Mouse (Mus musculus) intestine, embryonic 15.5 days (tissue): ENCODE measurements around the gene Xpnpep3. TPM values are rescaled to one million over a fixed set of nuclear protein-coding genes. Genes with fewer than 3 reads are reported as not detected.

Experiments
- ATAC-seq: fragments of 200-750 bp; cut with Nextera tagmentation; 2 replicates; pipeline ENCODE4 v1.8.0; 2017; ENCODE audit warnings: moderate TSS enrichment, moderate library complexity
- H3K27ac ChIP-seq: fragments of 300-500 bp; sonication (generic); 2 replicates; pipeline ENCODE4 v1.5.1; 2015; ENCODE audit warnings: mild to moderate bottlenecking, inconsistent platforms
- H3K27me3 ChIP-seq: fragments of 300-500 bp; sonication (generic); replicated peaks from 2 replicates; pipeline ENCODE4 v1.6.1; 2015; ENCODE audit warnings: inconsistent platforms
- H3K36me3 ChIP-seq: fragments of 300-500 bp; sonication (generic); 2 replicates; pipeline ENCODE4 v1.6.1; 2015; ENCODE audit warnings: inconsistent platforms
- H3K4me1 ChIP-seq: fragments of 300-500 bp; sonication (generic); replicated peaks from 2 replicates; pipeline ENCODE4 v1.6.1; 2015; ENCODE audit warnings: inconsistent platforms
- H3K4me2 ChIP-seq: fragments of 300-500 bp; sonication (generic); replicated peaks from 2 replicates; pipeline ENCODE4 v1.6.1; 2015; ENCODE audit warnings: mild to moderate bottlenecking, inconsistent platforms
- H3K4me3 ChIP-seq: fragments of 300-500 bp; sonication (generic); replicated peaks from 2 replicates; pipeline ENCODE4 v1.5.1; 2015; ENCODE audit warnings: inconsistent platforms
- H3K9ac ChIP-seq: fragments of 300-500 bp; sonication (generic); 2 replicates; pipeline ENCODE4 v1.6.1; 2015; ENCODE audit warnings: inconsistent platforms
- H3K9me3 ChIP-seq: fragments of 300-500 bp; sonication (generic); 2 replicates; pipeline ENCODE4 v1.6.1; 2016; ENCODE audit warnings: inconsistent platforms
- WGBS: fragments of 180-500 bp; shearing (Covaris S2); methylation state at CpG from one replicate; pipeline ENCODE4 v1.1.7; 2015; 5-methylcytosine and 5-hydroxymethylcytosine counted together
- polyA plus RNA-seq: library from polyadenylated mRNA; unstranded; fragments of >200 nt; fragmentation: Nextera tagmentation; extraction: Ambion mirVana; gene quantifications from 2 replicates; pipeline ENCODE4 v1.2.1, GENCODE M21; 2015

Xpnpep3 gene
- polyA plus RNA-seq, 1 experiment from 2014 or later: 8.3 TPM

GRCm38 (mm10) chr15:81485483-81485882, 85.5 kb downstream of the Xpnpep3 start:
- Histone ChIP-seq H3K4me3 (no peak overlapping the region), H3K4me1 (no peaks in the 10 kb centered on the region), H3K36me3 (no peaks in the 10 kb centered on the region), H3K9me3 (no peaks in the 10 kb centered on the region), H3K27ac (no peak overlapping the region), H3K27me3 (no peaks in the 10 kb centered on the region), H3K9ac (no peak overlapping the region), H3K4me2 (no peak overlapping the region)
- WGBS: 76% methylated on average over 4 of the region's 4 CpGs
- ATAC-seq: no peak

GRCm38 (mm10) chr15:81503466-81503865, 103.5 kb downstream of the Xpnpep3 start:
- ATAC-seq: no peak
- H3K4me1 ChIP-seq: no peaks in the 10 kb centered on the region
- H3K9me3 ChIP-seq: no peaks in the 10 kb centered on the region
- no peak overlapping the region for H3K9ac ChIP-seq
- H3K27me3 ChIP-seq: no peaks in the 10 kb centered on the region
- no peak overlapping the region for H3K4me2 ChIP-seq
- no peak overlapping the region for H3K27ac ChIP-seq
- no peaks in the 10 kb centered on the region for H3K36me3 ChIP-seq
- H3K4me3 ChIP-seq: no peak overlapping the region
- 92% methylated on average over 2 of the region's 2 CpGs for WGBS

- Histone ChIP-seq H3K4me3 (no peak overlapping the region), H3K27me3 (no peaks in the 10 kb centered on the region), H3K9ac (no peak overlapping the region), H3K4me1 (no peaks in the 10 kb centered on the region), H3K36me3 (no peaks in the 10 kb centered on the region), H3K27ac (no peak overlapping the region), H3K9me3 (no peaks in the 10 kb centered on the region), H3K4me2 (no peak overlapping the region)
- ATAC-seq: no peak
- 92% methylated on average over 2 of the region's 2 CpGs for WGBS
These were observed 104.1 kb downstream of the Xpnpep3 start for GRCm38 (mm10) chr15:81503995-81504394.

Other genes starting within 250 kb of the Xpnpep3 start
- gene Mrtfa, start 209.4 kb upstream of the Xpnpep3 start, polyA plus RNA-seq: 16.0 and 18.0 TPM in 2 replicates
- 0.88 and 1.0 TPM in 2 replicates for gene Mchr1, start 164.6 kb upstream of the Xpnpep3 start, polyA plus RNA-seq
- 69.5 and 71.8 TPM in 2 replicates for gene Slc25a17, start 39.3 kb upstream of the Xpnpep3 start, polyA plus RNA-seq
- 145 and 170 TPM in 2 replicates for gene St13, start 61 bp upstream of the Xpnpep3 start, polyA plus RNA-seq
- 1.6 and 1.8 TPM in 2 replicates for gene Dnajb7, start 8.2 kb downstream of the Xpnpep3 start, polyA plus RNA-seq
- gene Rbx1, start 66.2 kb downstream of the Xpnpep3 start, polyA plus RNA-seq: 459 and 464 TPM in 2 replicates
- gene Ep300, start 185.2 kb downstream of the Xpnpep3 start, polyA plus RNA-seq: 12.7 and 15.0 TPM in 2 replicates